Mouse (Mus musculus) central nervous system, embryonic 14 days (tissue): ENCODE measurements around the gene Gosr1. TPM values are rescaled to one million over a fixed set of nuclear protein-coding genes. Genes with fewer than 3 reads are reported as not detected.

Experiments
- polyA plus RNA-seq: library from polyadenylated mRNA; depleted of rRNA; stranded (reverse); fragments of >200 nt; gene quantifications from 2 replicates; pipeline ENCODE4 v1.2.3, GENCODE M21; 2012; rRNA removed

The Gosr1 gene
- 25.4 and 26.9 TPM in 2 replicates for polyA plus RNA-seq

DNA sequence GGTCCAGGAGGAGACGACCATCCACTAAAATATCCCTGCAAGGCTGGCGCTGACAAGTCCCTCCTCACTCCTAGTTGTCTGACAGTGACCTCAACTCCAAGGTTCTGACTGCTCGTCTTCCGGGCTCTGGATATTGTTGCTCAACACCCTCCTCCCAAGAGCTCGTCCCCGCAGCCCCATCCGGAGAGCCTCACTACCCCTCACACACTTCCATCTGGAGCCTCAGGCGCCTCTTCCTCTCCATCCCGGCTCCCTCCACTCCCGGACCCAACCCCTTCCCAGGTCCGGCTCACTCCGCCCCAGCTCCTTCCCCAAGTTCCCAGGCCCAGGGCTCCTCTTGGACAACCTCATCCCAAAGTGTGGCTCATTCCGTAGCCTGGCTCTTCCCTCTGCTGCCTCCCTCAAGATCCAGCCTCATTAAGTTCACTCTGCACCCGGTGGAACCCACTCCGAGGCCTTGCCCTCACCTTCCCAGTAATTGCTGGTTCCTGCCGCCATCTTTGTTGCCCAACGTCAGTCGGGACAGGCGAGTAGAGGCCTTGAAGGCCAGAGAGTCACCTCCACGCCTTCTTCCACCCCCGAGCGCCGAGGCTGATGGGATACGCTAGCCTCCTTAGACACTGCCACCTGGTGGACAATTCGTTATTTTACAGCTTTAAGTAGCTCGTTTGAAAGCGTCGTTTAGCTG lies at the start of gene Gosr1:
Gosr1 (minus strand) TSS at position 527 of the 688 bp plus-strand sequence.

GRCm38 (mm10) chr11:76679508-76679907 lies 83.9 kb downstream of the Gosr1 start, which contains the start of gene Trarg1:
Gene Trarg1 (plus strand): TSS chr11:76679808.

Other genes with a start within 250 kb of the Gosr1 start
- gene Abr, start 141.3 kb downstream of the Gosr1 start, polyA plus RNA-seq = 148 and 162 TPM in 2 replicates
- 0.39 and 0.65 TPM in 2 replicates for gene Bhlha9, start 91.1 kb downstream of the Gosr1 start, polyA plus RNA-seq
- gene Trarg1, start 83.8 kb downstream of the Gosr1 start, polyA plus RNA-seq = 0.09 and 0.46 TPM in 2 replicates
- gene Cpd, start 83.4 kb upstream of the Gosr1 start, polyA plus RNA-seq = 16.2 and 17.8 TPM in 2 replicates
- gene Tmigd1, start 138.6 kb upstream of the Gosr1 start, polyA plus RNA-seq = 0.08 TPM in 1 of 2 replicates, not detected in the other
- 67.1 and 68.1 TPM in 2 replicates for gene Blmh, start 161.2 kb upstream of the Gosr1 start, polyA plus RNA-seq
- 4.0 and 6.3 TPM in 2 replicates for gene Slc6a4, start 235.0 kb upstream of the Gosr1 start, polyA plus RNA-seq